Mouse (Mus musculus) embryonic fibroblast, embryonic 13.5 days (primary cell): Measurements from ENCODE around the gene Mapkapk5. TPM values are rescaled to one million over a fixed set of nuclear protein-coding genes. Genes with fewer than 3 reads are reported as not detected.

Source experiments
- H3K27ac ChIP-seq: 2 replicates; pipeline ENCODE4 v1.5.1; 2012; ENCODE audit warnings: low read length, control low read depth, inconsistent platforms; ENCODE audit not compliant: insufficient read depth
- H3K4me1 ChIP-seq: 2 replicates; pipeline ENCODE4 v1.6.1; 2011; ENCODE audit warnings: low read length; ENCODE audit not compliant: control insufficient read depth, insufficient read depth
- H3K4me3 ChIP-seq: 2 replicates; pipeline ENCODE4 v1.5.1; 2011; ENCODE audit warnings: mild to moderate bottlenecking, control low read depth, low read length; ENCODE audit not compliant: insufficient read depth
- CTCF ChIP-seq: IDR thresholded peaks from 2 replicates; pipeline ENCODE4 v1.5.1; 2011; ENCODE audit warnings: mild to moderate bottlenecking, control low read depth, low read length, moderate library complexity, borderline replicate concordance; ENCODE audit not compliant: insufficient read depth
- POLR2A ChIP-seq: IDR thresholded peaks from 2 replicates; pipeline ENCODE4 v1.6.1; 2011; ENCODE audit warnings: low read depth, mild to moderate bottlenecking, control low read depth, low read length, moderate library complexity
- polyA plus RNA-seq: library from polyadenylated mRNA; stranded (reverse); fragments of >200 nt; gene quantifications from 2 replicates; pipeline ENCODE4 v1.2.4, GENCODE M21; 2011; ENCODE audit warnings: low read depth; ENCODE audit not compliant: missing spikeins, insufficient read length

Gene Mapkapk5
- polyA plus RNA-seq, 1 experiment = 68.3 TPM

DNA sequence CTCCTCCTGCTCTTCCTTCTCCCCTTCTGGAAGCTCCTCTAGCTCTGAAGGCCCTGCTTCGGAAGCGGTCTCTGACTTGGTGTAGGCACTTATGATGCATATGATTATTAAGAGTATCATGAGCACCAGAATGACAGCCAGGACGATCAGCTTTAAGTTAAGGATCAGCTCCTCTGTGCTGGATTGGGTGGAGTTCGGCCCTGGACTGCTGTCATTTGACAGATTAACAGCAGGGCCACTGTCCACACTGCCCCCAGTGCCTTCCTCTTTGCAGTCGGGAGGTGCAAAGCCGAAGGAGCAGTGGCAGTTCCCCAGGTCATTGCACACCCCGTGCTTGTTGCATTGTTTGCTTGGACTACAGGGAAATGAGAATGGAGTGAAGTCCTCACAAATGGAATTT lies 45.0 kb downstream of the Mapkapk5 start:
- TF ChIP-seq POLR2A (no peak), CTCF (no peak)
- Histone ChIP-seq H3K4me3 (no peak overlapping the region), H3K27ac (no peak overlapping the region), H3K4me1 (no peaks in the 10 kb centered on the region)

DNA sequence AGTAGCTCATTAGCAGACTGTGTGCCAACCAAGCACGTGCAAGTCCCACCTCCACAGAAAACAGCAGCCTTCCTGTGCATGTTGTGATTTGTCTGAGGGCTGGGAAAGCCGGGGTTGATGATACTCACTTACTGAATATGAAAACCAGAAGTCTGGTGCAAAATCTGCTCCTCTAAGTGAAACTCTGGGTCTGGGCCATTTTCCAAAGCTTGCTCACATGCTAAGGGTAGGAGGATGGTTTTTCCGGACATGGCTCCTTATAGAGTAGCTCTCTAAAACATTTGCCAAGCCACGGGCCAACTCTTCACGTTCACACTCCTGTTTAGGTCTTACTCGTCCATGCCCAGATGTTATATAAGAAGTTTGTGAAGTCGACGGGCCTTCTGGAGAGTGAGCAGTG lies 52.4 kb downstream of the Mapkapk5 start:
- H3K4me3 ChIP-seq = no peak overlapping the region
- TF ChIP-seq CTCF = no peak
- TF ChIP-seq POLR2A = no peak
- no peak overlapping the region for H3K27ac ChIP-seq
- no peaks in the 10 kb centered on the region for H3K4me1 ChIP-seq

DNA sequence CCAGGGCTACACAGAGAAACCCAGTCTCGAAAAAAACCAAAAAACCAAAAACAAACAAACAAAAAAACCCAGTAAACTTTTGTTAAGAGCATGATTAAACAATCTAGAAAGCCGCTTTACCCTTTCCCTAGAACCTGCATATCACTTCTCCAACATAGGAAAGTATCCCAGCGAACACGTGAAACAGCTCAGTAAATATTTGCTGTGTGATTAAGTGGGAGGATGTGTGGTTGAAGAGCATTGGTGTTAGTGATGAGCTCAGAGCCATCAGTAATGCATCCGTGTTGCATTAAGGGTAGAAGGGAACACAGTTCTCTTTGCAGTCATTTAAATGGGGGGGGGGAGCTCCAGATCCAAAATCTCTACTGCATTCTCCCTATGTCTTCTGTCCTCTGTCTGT lies 60.9 kb downstream of the Mapkapk5 start:
- H3K27ac ChIP-seq = no peak overlapping the region
- TF ChIP-seq CTCF = no peak
- no peak overlapping the region for H3K4me3 ChIP-seq
- H3K4me1 ChIP-seq = no peaks in the 10 kb centered on the region

DNA sequence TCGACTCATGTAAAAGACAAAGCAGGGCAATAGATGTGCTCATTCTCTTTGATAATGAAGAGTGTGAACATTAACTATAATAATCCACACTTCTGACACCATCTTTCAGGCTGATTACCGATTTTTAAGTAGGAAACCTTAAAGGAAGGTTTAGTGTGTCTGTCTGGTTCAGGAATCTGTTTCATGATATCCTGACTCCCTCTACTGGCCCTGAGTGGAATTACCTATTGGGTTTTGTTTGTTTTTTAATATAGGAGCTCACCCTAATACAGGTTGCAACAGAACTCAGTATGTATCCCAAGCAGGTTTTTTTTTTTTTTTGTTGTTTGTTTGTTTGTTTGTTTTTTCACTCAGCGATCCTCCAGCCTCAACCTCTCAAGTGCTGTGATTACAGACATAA lies 68.0 kb downstream of the Mapkapk5 start:
- H3K4me1 ChIP-seq = no peaks in the 10 kb centered on the region
- TF ChIP-seq CTCF (no peak), POLR2A (no peak)
- no peak overlapping the region for H3K4me3 ChIP-seq
- H3K27ac ChIP-seq = no peak overlapping the region

DNA sequence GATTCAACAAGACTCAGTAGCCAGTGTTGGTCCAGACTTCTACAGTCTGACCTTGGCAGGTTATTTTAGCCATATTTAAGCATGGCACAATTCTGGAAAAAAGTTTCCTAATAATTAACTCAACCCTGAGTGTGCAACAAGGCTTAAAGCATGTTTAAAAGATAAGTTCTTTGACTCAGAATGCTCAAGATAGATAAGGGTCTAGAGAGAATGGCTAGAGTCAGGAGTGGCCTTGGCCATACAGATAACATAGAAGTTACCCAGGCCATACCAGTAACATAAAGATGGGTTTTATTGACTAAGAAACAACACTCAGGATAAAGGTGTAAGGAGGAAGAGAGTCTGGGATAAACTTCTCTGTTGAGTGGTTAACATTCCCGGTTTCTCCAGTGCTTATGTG lies 69.7 kb downstream of the Mapkapk5 start:
- no peak for TF ChIP-seq POLR2A
- no peak for TF ChIP-seq CTCF
- H3K4me3 ChIP-seq = no peak overlapping the region
- H3K27ac ChIP-seq = no peak overlapping the region
- H3K4me1 ChIP-seq = no peaks in the 10 kb centered on the region

Other genes starting within 250 kb of the Mapkapk5 start
- gene Trafd1, start 160.3 kb downstream of the Mapkapk5 start, polyA plus RNA-seq = 34.5 and 36.1 TPM in 2 replicates
- gene Naa25, start 148.0 kb downstream of the Mapkapk5 start, polyA plus RNA-seq = 24.6 and 34.4 TPM in 2 replicates
- gene Tmem116, start 94.0 kb downstream of the Mapkapk5 start, polyA plus RNA-seq = 2.0 TPM in 1 of 2 replicates, not detected in the other
- gene Erp29, start 93.4 kb downstream of the Mapkapk5 start, polyA plus RNA-seq = 135 and 136 TPM in 2 replicates
- gene Adam1b, start 42.5 kb downstream of the Mapkapk5 start, polyA plus RNA-seq = not detected in 2 replicates
- gene Adam1a, start 423 bp downstream of the Mapkapk5 start, polyA plus RNA-seq = 1.9 and 2.7 TPM in 2 replicates
- gene Gm42878, start 423 bp downstream of the Mapkapk5 start, polyA plus RNA-seq = not detected in 2 replicates
- gene Aldh2, start 47.9 kb upstream of the Mapkapk5 start, polyA plus RNA-seq = 167 and 221 TPM in 2 replicates
- 3.1 and 3.8 TPM in 2 replicates for gene Acad12, start 73.0 kb upstream of the Mapkapk5 start, polyA plus RNA-seq
- 2.3 and 2.7 TPM in 2 replicates for gene Acad10, start 114.6 kb upstream of the Mapkapk5 start, polyA plus RNA-seq
- gene Brap, start 114.7 kb upstream of the Mapkapk5 start, polyA plus RNA-seq = 41.4 and 46.3 TPM in 2 replicates
- gene Atxn2, start 165.4 kb upstream of the Mapkapk5 start, polyA plus RNA-seq = 174 and 196 TPM in 2 replicates